Mouse (Mus musculus) heart, adult 2 months (tissue): Measurements from ENCODE around the gene Ptprm. TPM values are rescaled to one million over a fixed set of nuclear protein-coding genes. Genes with fewer than 3 reads are reported as not detected.

Experiments
- DNase-seq, 2 experiments: peaks; one replicate each; pipeline ENCODE4 v3.0.0; 2021
- H3K27ac ChIP-seq: fragments of 200-600 bp; 2 replicates; pipeline ENCODE4 v1.8.1; 2022
- H3K27me3 ChIP-seq: fragments of 200-500 bp; 2 replicates; pipeline ENCODE4 v1.6.1; 2012; ENCODE audit warnings: mild to moderate bottlenecking, low read length, inconsistent platforms, mixed read lengths; ENCODE audit not compliant: control insufficient read depth, insufficient read depth
- H3K36me3 ChIP-seq: fragments of 200-500 bp; 2 replicates; pipeline ENCODE4 v1.6.1; 2012; ENCODE audit warnings: low read length, inconsistent platforms; ENCODE audit not compliant: control insufficient read depth, insufficient read depth
- H3K4me1 ChIP-seq: fragments of 200-500 bp; 2 replicates; pipeline ENCODE4 v1.6.1; 2011; ENCODE audit warnings: low read length; ENCODE audit not compliant: control insufficient read depth, insufficient read depth
- H3K4me3 ChIP-seq: fragments of 200-600 bp; 2 replicates; pipeline ENCODE4 v1.8.1; 2022
- H3K79me2 ChIP-seq: fragments of 200-500 bp; replicated peaks from 2 replicates; pipeline ENCODE4 v1.6.1; 2012; ENCODE audit warnings: mild to moderate bottlenecking, inconsistent platforms, low read length, moderate library complexity, mixed read lengths; ENCODE audit not compliant: control insufficient read depth, insufficient read depth
- H3K9ac ChIP-seq: fragments of 200-500 bp; 2 replicates; pipeline ENCODE4 v1.6.1; 2012; ENCODE audit warnings: low read depth, mild to moderate bottlenecking, control low read depth, inconsistent platforms, low read length, mixed read lengths
- CTCF ChIP-seq: fragments of 200-600 bp; IDR thresholded peaks from 2 replicates; pipeline ENCODE4 v1.8.1; 2022; ENCODE audit warnings: antibody characterized with exemption, mild to moderate bottlenecking, moderate library complexity
- EP300 ChIP-seq: fragments of 200-500 bp; IDR thresholded peaks from 2 replicates; pipeline ENCODE4 v1.6.1; 2011; ENCODE audit warnings: low read depth, low read length, control low read depth; ENCODE audit not compliant: insufficient read depth
- POLR2A ChIP-seq: fragments of 200-500 bp; IDR thresholded peaks from 2 replicates; pipeline ENCODE4 v1.6.1; 2011; ENCODE audit warnings: mild to moderate bottlenecking, low read depth, low read length, control low read depth; ENCODE audit not compliant: insufficient read depth
- WGBS: fragments of 180-500 bp; shearing (Covaris S2); methylation state at CpG from one replicate; pipeline ENCODE4 v1.1.7; 2018; 5-methylcytosine and 5-hydroxymethylcytosine counted together
- intact Hi-C: fragments of 180-260 bp; cut with DNase I; formaldehyde crosslinking; loops from one replicate; pipeline ENCODE4 v1.15.1; 2025
- polyA plus RNA-seq: library from polyadenylated mRNA; depleted of rRNA; stranded (reverse); fragments of >200 nt; gene quantifications from 2 replicates; pipeline ENCODE4 v1.2.3, GENCODE M21; 2012
- total RNA-seq, 2 experiments: library from RNA; stranded (reverse); gene quantifications; 2 replicates each; pipeline ENCODE4 v1.2.3; 2021

The Ptprm gene
- total and polyA plus RNA-seq, 3 experiments, result 34.6 to 88.5 (median 78.9) TPM

DNA sequence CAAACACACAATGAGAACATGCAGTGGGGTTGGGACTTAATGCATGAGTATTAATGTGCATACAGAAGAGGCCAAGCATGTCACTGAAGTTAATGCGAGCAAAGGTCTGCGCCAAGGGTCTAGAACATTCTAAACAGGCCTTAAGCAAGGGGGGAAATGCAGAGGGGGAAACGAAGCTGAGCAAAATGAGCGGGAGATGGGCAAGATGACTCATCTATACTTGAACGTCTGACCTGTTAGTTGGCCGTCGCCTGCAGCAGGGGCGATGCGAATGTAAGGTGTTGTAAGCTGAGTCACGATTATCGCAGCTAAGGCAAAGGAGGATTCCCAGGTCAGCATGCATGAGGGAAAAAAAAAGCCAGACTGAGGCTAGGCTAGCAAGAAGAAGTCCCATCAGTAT, 442.1 kb downstream of the Ptprm start:
- Histone ChIP-seq H3K27ac (no peak overlapping the region), H3K27me3 (no peaks in the 10 kb centered on the region), H3K79me2 (no peaks in the 10 kb centered on the region), H3K4me1 (no peaks in the 10 kb centered on the region), H3K4me3 (no peak overlapping the region), H3K9ac (no peak overlapping the region), H3K36me3 (no peaks in the 10 kb centered on the region)
- intact Hi-C loops, result no loop called here
- no peak for DNase-seq
- TF ChIP-seq EP300 (no peak), POLR2A (no peak), CTCF (no peak)
- 90% methylated on average over 11 of the region's 11 CpGs for WGBS

DNA sequence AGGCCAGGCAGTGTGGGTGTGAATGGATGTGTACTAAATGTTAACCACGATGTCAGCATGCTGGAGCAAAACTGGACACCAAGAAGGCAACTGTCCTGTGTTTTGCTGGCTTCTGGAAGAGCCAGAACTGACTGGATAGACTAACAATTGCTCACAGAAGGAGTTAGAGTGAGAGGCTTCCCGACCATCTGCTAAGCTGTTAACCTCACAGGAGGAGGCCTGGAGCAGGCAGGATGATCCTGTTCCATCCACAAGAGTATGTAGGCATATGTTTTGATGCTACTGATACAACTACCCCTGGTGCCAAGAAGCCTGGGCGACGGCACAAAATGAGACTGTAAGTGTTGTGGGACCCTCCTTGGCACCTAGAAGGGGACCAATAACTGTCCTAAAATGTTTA, 444.4 kb downstream of the Ptprm start:
- no peak overlapping the region for H3K9ac ChIP-seq
- WGBS, result 78% methylated on average over 4 of the region's 4 CpGs

DNA sequence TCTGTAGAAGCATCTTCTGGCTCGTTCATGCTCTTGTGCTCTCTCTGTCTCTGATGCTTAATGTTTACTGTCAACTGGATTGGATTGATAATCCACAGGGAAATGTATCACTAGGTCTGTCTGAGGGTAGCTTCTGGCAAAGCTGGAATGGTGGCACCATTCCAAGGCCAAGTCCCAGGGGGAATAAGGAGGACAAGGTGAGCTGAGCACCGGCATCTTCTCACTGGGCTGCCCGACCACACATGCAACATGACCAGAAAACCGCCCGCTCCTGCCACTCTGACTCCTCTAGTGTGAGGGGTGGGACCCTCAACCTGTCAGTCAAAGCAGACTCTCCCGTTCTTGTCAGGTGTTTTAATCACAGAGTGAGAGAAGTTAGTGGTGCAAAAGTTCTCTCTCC, 445.3 kb downstream of the Ptprm start:
- H3K27ac ChIP-seq, result no peak overlapping the region
- no peak for DNase-seq
- H3K79me2 ChIP-seq, result no peaks in the 10 kb centered on the region
- H3K4me3 ChIP-seq, result no peak overlapping the region
- intact Hi-C loops, result no loop called here
- 72% methylated on average over 6 of the region's 6 CpGs for WGBS
- no peaks in the 10 kb centered on the region for H3K4me1 ChIP-seq
- H3K9ac ChIP-seq, result no peak overlapping the region
- TF ChIP-seq EP300 (no peak), POLR2A (no peak), CTCF (no peak)
- no peaks in the 10 kb centered on the region for H3K27me3 ChIP-seq
- no peaks in the 10 kb centered on the region for H3K36me3 ChIP-seq

More for the DNA sequence above, 444.4 kb downstream of the Ptprm start:
- H3K4me1 ChIP-seq, result no peaks in the 10 kb centered on the region
- intact Hi-C loops, result no loop called here
- H3K27ac ChIP-seq, result no peak overlapping the region
- DNase-seq, result no peak
- TF ChIP-seq EP300, result no peak
- no peak for TF ChIP-seq POLR2A
- no peaks in the 10 kb centered on the region for H3K79me2 ChIP-seq
- no peak overlapping the region for H3K4me3 ChIP-seq
- no peaks in the 10 kb centered on the region for H3K36me3 ChIP-seq
- H3K27me3 ChIP-seq, result no peaks in the 10 kb centered on the region

DNA sequence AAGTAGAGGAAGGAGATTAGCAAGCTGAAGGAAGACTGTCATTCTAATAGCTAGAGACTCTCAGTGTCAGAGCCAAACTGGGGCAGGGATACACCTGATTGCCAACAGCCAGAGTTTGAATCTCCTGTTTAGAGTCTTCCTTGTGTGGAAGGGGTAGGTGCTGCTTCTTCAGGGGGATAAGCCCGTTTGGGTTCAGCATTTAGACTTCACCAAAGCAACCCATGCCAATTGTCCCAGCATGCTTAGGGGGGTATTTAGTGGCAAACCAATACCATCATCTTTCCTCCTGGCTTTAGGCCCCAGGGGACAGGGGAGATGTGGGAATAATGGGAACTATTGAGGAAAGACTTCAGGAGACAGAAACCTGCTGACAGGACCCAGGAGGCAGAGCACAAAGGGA, 460.1 kb downstream of the Ptprm start:
- H3K36me3 ChIP-seq, result peaks cover 3% of the 10 kb centered on the region; the same call in 1 of the 2 replicates
- H3K27me3 ChIP-seq, result no peaks in the 10 kb centered on the region
- no peak for DNase-seq
- H3K9ac ChIP-seq, result no peak overlapping the region
- no peaks in the 10 kb centered on the region for H3K79me2 ChIP-seq
- H3K4me3 ChIP-seq, result no peak overlapping the region
- no peak overlapping the region for H3K27ac ChIP-seq
- no peaks in the 10 kb centered on the region for H3K4me1 ChIP-seq
- 67% methylated on average over 1 of the region's 1 CpGs for WGBS
- intact Hi-C loops, result no loop called here
- no peak for TF ChIP-seq POLR2A
- no peak for TF ChIP-seq CTCF
- no peak for TF ChIP-seq EP300

DNA sequence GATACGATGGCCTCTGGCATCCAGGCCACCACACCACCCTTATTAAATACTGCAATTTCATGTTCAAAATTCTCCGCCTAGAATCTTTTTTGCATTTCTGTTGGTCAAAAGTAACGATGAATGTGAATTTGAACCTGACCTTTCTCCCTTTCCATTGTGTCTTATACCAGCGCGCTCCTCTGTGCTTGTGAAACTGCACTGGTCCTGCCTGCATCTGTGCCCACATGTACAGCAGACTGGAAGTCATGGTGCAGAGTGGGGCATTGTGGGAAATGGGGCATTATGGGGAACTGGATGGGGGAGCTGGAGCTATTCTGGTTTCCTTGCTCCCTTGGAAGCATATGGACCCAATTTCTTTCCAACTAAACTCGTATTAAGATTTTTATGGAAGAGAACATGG, 462.3 kb downstream of the Ptprm start:
- Histone ChIP-seq H3K36me3 (peaks cover 3% of the 10 kb centered on the region; the same call in 1 of the 2 replicates), H3K27ac (no peak overlapping the region), H3K9ac (no peak overlapping the region), H3K79me2 (no peaks in the 10 kb centered on the region), H3K4me1 (no peaks in the 10 kb centered on the region), H3K27me3 (no peaks in the 10 kb centered on the region), H3K4me3 (no peak overlapping the region)
- WGBS, result 97% methylated on average over 6 of the region's 6 CpGs
- no peak for DNase-seq
- intact Hi-C loops, result no loop called here
- TF ChIP-seq CTCF (no peak), EP300 (no peak), POLR2A (no peak)

DNA sequence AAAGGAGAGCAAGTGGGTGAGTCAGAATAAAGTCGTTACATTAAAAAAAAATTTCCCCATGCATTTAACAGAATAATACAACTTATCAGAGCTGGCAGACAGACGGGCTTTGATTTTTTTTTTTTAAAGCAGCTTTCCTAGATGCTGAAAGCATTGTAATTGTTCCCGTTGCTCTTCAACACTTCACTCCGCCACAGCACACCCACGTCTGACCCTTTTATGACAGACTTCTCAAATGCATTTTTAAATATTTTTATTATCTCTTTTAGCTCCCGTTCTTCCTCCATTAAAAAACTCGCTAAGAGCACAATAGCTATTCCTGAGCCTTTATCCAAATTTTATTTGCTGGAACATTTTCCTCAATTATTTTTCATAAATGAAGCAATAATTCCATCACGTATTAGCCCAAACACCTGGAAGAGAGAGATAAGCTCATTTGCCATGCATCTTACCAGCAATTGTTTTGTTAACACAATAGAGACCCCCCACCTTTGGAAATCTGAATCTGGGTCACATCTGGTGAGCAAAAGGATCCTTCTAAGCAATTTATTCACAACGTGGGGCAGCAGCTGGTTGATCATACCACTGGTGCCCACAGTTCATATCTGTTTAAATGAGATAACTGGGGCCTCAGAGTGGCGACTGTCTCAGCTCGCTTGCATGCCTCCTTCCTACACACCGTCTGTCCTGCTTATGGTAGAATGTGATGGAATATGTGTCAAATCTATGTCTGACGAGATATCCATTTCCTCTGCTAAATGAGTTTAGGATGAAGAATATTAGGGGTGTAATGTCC, 463.0 kb downstream of the Ptprm start:
- H3K27me3 ChIP-seq, result no peaks in the 10 kb centered on the region
- no peaks in the 10 kb centered on the region for H3K79me2 ChIP-seq
- DNase-seq, result no peak
- H3K9ac ChIP-seq, result no peak overlapping the region
- no peak for TF ChIP-seq POLR2A
- TF ChIP-seq CTCF, result no peak
- TF ChIP-seq EP300, result no peak
- H3K27ac ChIP-seq, result no peak overlapping the region
- no peaks in the 10 kb centered on the region for H3K4me1 ChIP-seq
- intact Hi-C loops, result no loop called here
- H3K36me3 ChIP-seq, result peaks cover 3% of the 10 kb centered on the region; the same call in 1 of the 2 replicates
- no peak overlapping the region for H3K4me3 ChIP-seq
- WGBS, result 67% methylated on average over 13 of the region's 13 CpGs
